Mouse (Mus musculus): ENCODE results near the gene Blvrb.

Blvrb gene

GRCm38 (mm10) chr7:27447419-27448286, at the start of gene Blvrb, which contains the start of gene Sptbn4:
Blvrb (plus strand) TSS chr7:27447978.
Sptbn4 (minus strand) TSS chr7:27447686.
- DNase-seq (ENCODE audit: low spot score in 2 of 2) = peak; percentile 97 to 98

DNA sequence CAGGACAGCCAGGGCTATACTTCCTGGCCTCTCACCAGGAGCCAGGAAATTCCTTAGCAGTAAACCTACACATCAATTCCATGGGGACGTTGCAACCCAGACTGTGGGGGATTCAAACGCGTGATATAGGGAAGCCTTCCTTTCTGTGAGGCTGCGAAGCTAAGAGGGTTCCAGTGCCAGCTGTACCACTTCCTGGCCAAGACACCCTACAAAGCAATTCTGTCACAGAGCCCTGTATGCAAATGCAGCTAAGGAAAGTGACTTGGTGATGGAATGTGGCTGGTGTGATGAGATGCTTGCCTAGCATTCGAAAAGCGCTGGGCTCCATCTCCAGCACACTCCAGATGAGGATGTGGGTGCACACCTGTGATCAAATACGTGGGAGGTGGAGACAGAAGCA, 47.2 kb upstream of the Blvrb start:
- DNase-seq (ENCODE audit: low spot score in 2 of 2) = peak in 1 of 2 experiments; percentile 39

- peak; percentile 75 to 82 for DNase-seq (ENCODE audit: low spot score in 2 of 2)
Measured at GRCm38 (mm10) chr7:27402675-27403074, 45.1 kb upstream of the Blvrb start.

DNA sequence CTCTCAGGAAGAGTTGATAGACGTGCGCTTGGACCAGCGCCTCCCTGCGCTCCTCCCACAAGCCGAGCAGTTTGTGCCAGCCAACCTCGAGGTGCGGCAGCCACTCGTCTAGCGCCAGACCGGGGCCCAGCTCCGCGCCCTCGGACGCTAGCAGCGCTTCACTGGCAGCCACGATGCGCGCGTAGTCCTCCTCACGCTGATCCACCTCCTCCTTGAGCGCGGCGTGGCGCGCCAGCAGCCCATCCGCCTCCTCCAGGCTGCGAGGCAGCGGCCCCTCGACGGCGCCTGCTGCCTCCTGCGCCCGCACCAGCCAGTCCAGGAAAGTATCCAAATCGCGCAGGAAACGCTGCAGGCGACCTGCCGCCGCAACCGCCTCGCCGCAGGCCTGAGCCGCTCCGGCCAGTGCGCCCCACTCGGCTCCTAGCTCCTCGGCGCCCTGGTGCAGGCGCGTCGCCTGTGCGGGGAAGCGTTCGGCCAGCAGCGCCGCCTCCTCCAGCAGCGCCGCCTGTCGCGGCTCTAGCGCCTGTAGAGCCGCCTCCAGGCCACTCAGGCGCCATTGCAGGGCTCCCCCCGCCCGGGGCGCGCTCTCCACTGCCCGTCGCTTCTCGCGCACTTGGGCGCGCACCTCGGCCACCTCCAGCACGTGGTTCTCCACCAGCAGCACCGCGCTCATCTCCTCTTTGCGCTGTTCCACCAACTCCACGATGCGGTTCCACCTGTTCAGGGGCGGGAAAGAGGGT, 43.4 kb upstream of the Blvrb start:
- no peak for DNase-seq (ENCODE audit: low spot score in 2 of 2)

DNA sequence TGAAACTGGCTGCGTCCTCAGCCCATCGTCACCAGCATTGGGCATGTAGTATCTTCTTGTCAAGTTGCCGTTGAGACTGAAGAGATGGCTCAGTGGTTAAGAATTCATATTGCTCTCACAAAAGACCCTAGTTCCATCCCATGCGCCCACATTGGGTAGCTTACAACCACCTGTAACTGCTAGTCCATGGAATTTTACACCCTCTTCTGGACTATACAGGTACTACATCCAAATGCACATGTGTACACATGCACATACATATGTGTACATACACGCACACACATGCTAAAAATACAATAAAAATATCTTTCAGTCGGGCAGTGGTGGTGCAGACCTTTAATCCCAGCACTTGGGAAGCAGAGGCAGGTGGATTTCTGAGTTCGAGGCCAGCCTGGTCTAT, 41.3 kb upstream of the Blvrb start:
- no peak for DNase-seq (ENCODE audit: low spot score in 2 of 2)

DNA sequence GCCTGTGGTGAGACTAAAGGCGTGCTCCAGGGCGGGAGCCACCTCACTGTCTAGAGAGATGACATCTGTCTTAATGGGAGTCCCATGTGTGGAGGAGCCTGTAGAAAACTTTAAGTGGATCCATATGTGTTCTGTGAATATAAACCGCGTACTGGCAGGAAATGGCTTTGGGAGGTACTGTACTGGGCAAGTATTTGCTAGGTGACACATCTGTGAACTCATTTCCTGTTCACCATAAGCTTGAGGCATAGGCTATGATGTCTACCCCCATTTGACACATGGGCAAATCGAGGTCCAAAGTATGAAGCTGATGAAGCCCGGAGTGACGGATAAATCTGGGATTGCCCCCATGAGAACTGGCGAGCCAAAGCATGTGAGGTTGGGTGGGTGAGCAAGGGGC, 40.0 kb upstream of the Blvrb start:
- no peak for DNase-seq (ENCODE audit: low spot score in 2 of 2)

- DNase-seq (ENCODE audit: low spot score in 2 of 2) = peak; percentile 49 to 51
Measured at GRCm38 (mm10) chr7:27408379-27409176, 39.2 kb upstream of the Blvrb start.

- no peak for DNase-seq (ENCODE audit: low spot score in 2 of 2)
Measured at GRCm38 (mm10) chr7:27417151-27417550, 30.6 kb upstream of the Blvrb start.

- DNase-seq (ENCODE audit: low spot score in 2 of 2) = no peak
Measured at GRCm38 (mm10) chr7:27419101-27419500, 28.7 kb upstream of the Blvrb start.

GRCm38 (mm10) chr7:27423556-27424326, 24.0 kb upstream of the Blvrb start:
- DNase-seq (ENCODE audit: low spot score in 2 of 2) = no peak

- DNase-seq (ENCODE audit: low spot score in 2 of 2) = no peak
Measured at GRCm38 (mm10) chr7:27427387-27427786, 20.4 kb upstream of the Blvrb start.

DNA sequence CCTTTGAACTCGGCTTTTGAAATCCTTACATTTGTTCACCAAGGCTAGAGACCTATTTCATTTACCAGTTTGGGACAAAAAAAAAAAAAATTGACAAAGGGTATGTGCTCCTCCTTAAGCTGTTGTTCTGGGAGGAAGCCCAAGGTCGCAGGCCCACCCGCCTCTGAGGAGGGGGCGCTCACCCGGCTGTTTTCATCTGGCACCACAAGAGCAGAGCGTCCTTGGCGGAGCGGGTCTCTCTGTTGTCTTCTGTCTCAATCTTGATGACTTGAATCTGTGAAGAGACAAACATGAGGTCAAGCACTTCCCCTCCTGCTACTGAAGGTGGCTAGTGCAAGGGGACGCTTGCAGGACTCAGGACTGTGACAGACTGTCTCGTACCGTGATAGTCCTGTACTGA, 19.8 kb upstream of the Blvrb start:
- no peak for DNase-seq (ENCODE audit: low spot score in 2 of 2)

DNA sequence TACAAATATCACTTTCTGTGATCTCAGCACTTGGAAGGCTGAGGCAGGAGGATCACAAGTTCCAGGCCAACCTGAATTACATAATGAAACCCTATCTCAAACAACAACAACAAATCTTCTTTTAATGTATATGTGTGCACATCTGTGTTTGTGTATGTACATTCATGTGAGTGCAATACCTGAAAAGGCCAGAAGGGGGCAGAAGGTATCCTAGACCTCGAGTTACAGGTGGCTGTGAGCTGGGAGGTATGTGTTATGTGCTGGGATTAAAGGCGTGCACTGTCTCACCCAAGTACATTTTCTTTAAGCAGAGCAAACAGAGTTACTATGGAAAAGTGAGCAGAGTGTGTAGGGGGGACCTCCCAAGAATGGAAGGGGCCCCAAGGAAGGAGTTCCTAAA, 18.6 kb upstream of the Blvrb start:
- no peak for DNase-seq (ENCODE audit: low spot score in 2 of 2)

GRCm38 (mm10) chr7:27433349-27433748, 14.4 kb upstream of the Blvrb start:
- no peak for DNase-seq (ENCODE audit: low spot score in 2 of 2)

DNA sequence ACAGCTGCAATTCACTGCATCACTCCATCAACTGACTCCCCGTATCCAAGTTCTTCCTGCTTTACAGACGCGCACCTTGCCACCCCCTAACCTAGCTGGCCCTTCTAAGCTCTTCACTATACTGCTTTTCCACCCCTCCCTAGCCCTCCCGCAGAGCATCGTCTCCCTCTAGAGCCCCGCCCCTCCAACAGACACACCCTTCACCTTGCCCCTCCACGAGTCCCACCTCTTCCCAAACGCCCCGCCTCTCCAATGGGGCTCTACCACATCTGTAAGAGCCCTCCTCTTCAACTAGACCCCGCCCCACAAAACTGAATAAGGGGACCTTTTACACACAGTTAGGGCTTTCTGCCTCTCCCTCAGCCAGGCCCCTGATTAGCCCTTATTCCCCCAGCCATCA, 14.0 kb upstream of the Blvrb start:
- DNase-seq (ENCODE audit: low spot score in 2 of 2) = no peak

- DNase-seq (ENCODE audit: low spot score in 2 of 2) = no peak
Measured at GRCm38 (mm10) chr7:27437544-27437943, 10.2 kb upstream of the Blvrb start.

DNA sequence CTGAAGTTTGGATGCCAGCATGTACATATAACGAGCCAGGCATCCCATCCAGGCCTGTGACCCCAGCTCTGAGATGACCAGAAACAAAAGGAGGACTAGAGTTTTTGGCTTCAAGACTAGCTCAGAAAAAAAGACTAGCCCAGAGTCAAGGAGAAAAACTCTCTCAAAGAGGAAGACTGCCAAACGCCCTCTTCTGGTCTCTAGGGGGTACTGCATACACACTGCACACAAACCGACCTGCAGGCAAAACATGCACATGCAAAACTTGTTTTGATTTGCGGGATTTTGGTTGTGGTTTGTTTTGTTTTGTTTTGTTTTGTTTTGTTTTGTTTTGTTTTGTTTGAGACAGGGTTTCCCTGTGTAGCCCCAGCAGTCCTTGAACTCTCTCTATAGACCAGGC, 7.8 kb upstream of the Blvrb start:
- DNase-seq (ENCODE audit: low spot score in 2 of 2) = no peak

GRCm38 (mm10) chr7:27446051-27446450, 1.7 kb upstream of the Blvrb start:
- DNase-seq (ENCODE audit: low spot score in 2 of 2) = peak in 1 of 2 experiments; percentile 12

- peak; percentile 58 to 78 for DNase-seq (ENCODE audit: low spot score in 2 of 2)
Measured at GRCm38 (mm10) chr7:27446521-27447418, 1.0 kb upstream of the Blvrb start.
